Mouse (Mus musculus) MEL (cell line): ENCODE results near the gene Necab3. TPM values are rescaled to one million over a fixed set of nuclear protein-coding genes. Genes with fewer than 3 reads are reported as not detected.

Experiments used
- DNase-seq: peaks from one replicate; pipeline ENCODE4 v3.0.0; 2011; ENCODE audit warnings: low read depth, low spot score
- H3K27ac ChIP-seq: 2 replicates; pipeline ENCODE4 v1.5.1; 2012; ENCODE audit warnings: low read depth, mild to moderate bottlenecking, control low read depth, low read length, moderate library complexity; ENCODE audit not compliant: control insufficient read depth
- H3K27me3 ChIP-seq, 2 experiments: fragments of 150-350 bp in 1 of 2; sonication (generic) in 1 of 2; 2 replicates each; pipeline ENCODE4 v1.6.1; 2012; ENCODE audit warnings: low read length in 2 of 2, mild to moderate bottlenecking in 2 of 2, improper control_type of control experiment in 1 of 2, moderate library complexity in 1 of 2; ENCODE audit not compliant: insufficient read depth in 2 of 2, control insufficient read depth in 1 of 2
- H3K36me3 ChIP-seq, 2 experiments: 2 replicates each; pipeline ENCODE4 v1.6.1; 2012 to 2014; ENCODE audit warnings: low read length in 2 of 2, improper control_type of control experiment in 1 of 2, inconsistent platforms in 1 of 2, mild to moderate bottlenecking in 1 of 2; ENCODE audit not compliant: insufficient read depth in 2 of 2, control insufficient read depth in 1 of 2
- H3K4me1 ChIP-seq, 2 experiments: fragments of 150-350 bp in 1 of 2; sonication (generic) in 1 of 2; 2 replicates each; pipeline ENCODE4 v1.6.1; 2012; ENCODE audit warnings: low read length in 2 of 2, improper control_type of control experiment in 1 of 2, mild to moderate bottlenecking in 1 of 2; ENCODE audit not compliant: insufficient read depth in 2 of 2, control insufficient read depth in 1 of 2
- H3K4me3 ChIP-seq, 2 experiments: fragments of 150-350 bp in 1 of 2; sonication (generic) in 1 of 2; 2 replicates each; pipeline ENCODE4 v1.5.1; 2012; ENCODE audit warnings: low read depth in 2 of 2, low read length in 2 of 2, mild to moderate bottlenecking in 2 of 2, moderate library complexity in 2 of 2, control low read depth in 1 of 2, improper control_type of control experiment in 1 of 2; ENCODE audit not compliant: control insufficient read depth in 1 of 2, insufficient read depth in 1 of 2
- H3K79me2 ChIP-seq: 2 replicates; pipeline ENCODE4 v1.6.1; 2012; ENCODE audit warnings: mild to moderate bottlenecking, low read length, moderate library complexity; ENCODE audit not compliant: control insufficient read depth, poor library complexity, insufficient read depth
- H3K9ac ChIP-seq: 2 replicates; pipeline ENCODE4 v1.6.1; 2012; ENCODE audit warnings: low read depth, mild to moderate bottlenecking, control low read depth, low read length, moderate library complexity; ENCODE audit not compliant: control insufficient read depth, poor library complexity, severe bottlenecking
- H3K9me3 ChIP-seq: fragments of 150-350 bp; sonication (generic); replicated peaks from 2 replicates; pipeline ENCODE4 v1.6.1; 2012; ENCODE audit warnings: mild to moderate bottlenecking, low read length, improper control_type of control experiment, moderate library complexity; ENCODE audit not compliant: insufficient read depth
- BHLHE40 ChIP-seq: IDR thresholded peaks from 2 replicates; pipeline ENCODE4 v1.6.1; 2012; ENCODE audit warnings: low read depth, mild to moderate bottlenecking, inconsistent platforms, low read length, improper control_type of control experiment, borderline replicate concordance
- CHD1 ChIP-seq: IDR thresholded peaks from 2 replicates; pipeline ENCODE4 v1.6.1; 2012; ENCODE audit warnings: low read depth, mild to moderate bottlenecking, inconsistent platforms, low read length, improper control_type of control experiment
- E2F4 ChIP-seq: IDR thresholded peaks from 2 replicates; pipeline ENCODE4 v1.6.1; 2011; ENCODE audit warnings: low read depth, low read length, improper control_type of control experiment, borderline replicate concordance
- ELF1 ChIP-seq: IDR thresholded peaks from 2 replicates; pipeline ENCODE4 v1.6.1; 2014; ENCODE audit warnings: low read depth, mild to moderate bottlenecking, inconsistent platforms, low read length, improper control_type of control experiment, moderate library complexity
- EP300 ChIP-seq, 2 experiments: IDR thresholded peaks; 2 replicates each; pipeline ENCODE4 v1.6.1; 2011; ENCODE audit warnings: improper control_type of control experiment in 2 of 2, low read length in 2 of 2, low read depth in 1 of 2, mild to moderate bottlenecking in 1 of 2
- ETS1 ChIP-seq: IDR thresholded peaks from 2 replicates; pipeline ENCODE4 v1.6.1; 2012; ENCODE audit warnings: low read depth, mild to moderate bottlenecking, inconsistent platforms, low read length, improper control_type of control experiment, moderate library complexity
- GATA1 ChIP-seq: IDR thresholded peaks from 2 replicates; pipeline ENCODE4 v1.6.1; 2011; ENCODE audit warnings: low read depth, low read length, improper control_type of control experiment
- HCFC1 ChIP-seq: IDR thresholded peaks from 2 replicates; pipeline ENCODE4 v1.6.1; 2012; ENCODE audit warnings: low read depth, mild to moderate bottlenecking, inconsistent platforms, low read length, improper control_type of control experiment, moderate library complexity
- MAX ChIP-seq: IDR thresholded peaks from 2 replicates; pipeline ENCODE4 v1.6.1; 2011; ENCODE audit warnings: low read length, improper control_type of control experiment
- MXI1 ChIP-seq: IDR thresholded peaks from 2 replicates; pipeline ENCODE4 v1.6.1; 2011; ENCODE audit warnings: mild to moderate bottlenecking, low read depth, low read length, improper control_type of control experiment
- MYB ChIP-seq: IDR thresholded peaks from 2 replicates; pipeline ENCODE4 v1.6.1; 2011; ENCODE audit warnings: mild to moderate bottlenecking, low read depth, low read length, improper control_type of control experiment
- NELFE ChIP-seq: IDR thresholded peaks from 2 replicates; pipeline ENCODE4 v1.6.1; 2011; ENCODE audit warnings: low read depth, low read length, improper control_type of control experiment
- NRF1 ChIP-seq: IDR thresholded peaks from 2 replicates; pipeline ENCODE4 v1.6.1; 2014; ENCODE audit warnings: low read depth, mild to moderate bottlenecking, inconsistent platforms, low read length, improper control_type of control experiment, moderate library complexity; ENCODE audit not compliant: poor library complexity, insufficient read depth, severe bottlenecking
- POLR2AphosphoS2 ChIP-seq: IDR thresholded peaks from 2 replicates; pipeline ENCODE4 v1.6.1; 2011; ENCODE audit warnings: low read length, improper control_type of control experiment
- RAD21 ChIP-seq: IDR thresholded peaks from 2 replicates; pipeline ENCODE4 v1.6.1; 2011; ENCODE audit warnings: mild to moderate bottlenecking, low read depth, low read length, improper control_type of control experiment
- TAL1 ChIP-seq: IDR thresholded peaks from 2 replicates; pipeline ENCODE4 v1.6.1; 2012; ENCODE audit warnings: mild to moderate bottlenecking, inconsistent platforms, low read length, moderate library complexity, mixed read lengths
- TCF12 ChIP-seq: IDR thresholded peaks from 2 replicates; pipeline ENCODE4 v1.6.1; 2014; ENCODE audit warnings: low read depth, mild to moderate bottlenecking, inconsistent platforms, low read length, improper control_type of control experiment, moderate library complexity
- ZKSCAN1 ChIP-seq: IDR thresholded peaks from 2 replicates; pipeline ENCODE4 v1.6.1; 2012; ENCODE audit warnings: low read depth, mild to moderate bottlenecking, inconsistent platforms, low read length, improper control_type of control experiment, moderate library complexity
- ZMIZ1 ChIP-seq: IDR thresholded peaks from 2 replicates; pipeline ENCODE4 v1.6.1; 2012; ENCODE audit warnings: low read depth, mild to moderate bottlenecking, inconsistent platforms, low read length, improper control_type of control experiment, moderate library complexity
- polyA plus RNA-seq, 2 experiments: library from polyadenylated mRNA; stranded (reverse) in 1 of 2; unstranded in 1 of 2; fragments of >175 nt in 1 of 2; fragments of >200 nt in 1 of 2; gene quantifications; 2 replicates each; pipeline versions ENCODE4 v1.2.1 to v1.2.4; 2012; ENCODE audit warnings: low replicate concordance in 2 of 2, low read depth in 1 of 2; ENCODE audit not compliant: insufficient read length in 2 of 2, insufficient read depth in 1 of 2, missing spikeins in 1 of 2
- total RNA-seq: library from RNA; depleted of rRNA; stranded (reverse); fragments of 300-350 nt; gene quantifications from 2 replicates; pipeline ENCODE4 v1.2.3, GENCODE M21; 2012

The Necab3 gene
- total and polyA plus RNA-seq, 3 experiments: 4.0 to 12.1 TPM; not detected in 1

DNA sequence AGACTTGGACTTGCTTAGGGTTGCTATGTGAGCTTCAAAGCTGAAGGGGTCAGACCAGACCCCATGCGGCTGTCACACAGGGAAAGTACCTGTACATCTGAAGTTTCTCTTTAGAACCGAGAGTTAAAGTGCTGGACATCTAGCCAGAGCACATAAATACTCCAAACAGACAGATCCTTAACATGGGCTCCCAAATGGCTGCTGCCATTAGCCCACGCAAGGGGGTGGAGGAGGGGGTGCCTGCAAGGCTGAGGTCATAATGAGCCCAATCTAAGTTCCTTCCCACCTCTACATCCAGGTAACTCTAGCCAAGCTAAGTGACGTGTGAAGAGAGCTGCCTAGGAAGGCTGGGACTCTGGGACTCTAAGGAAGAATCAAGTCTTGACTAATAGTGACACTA is 7.2 kb downstream of the Necab3 start, which contains the start of gene Actl10:
Actl10 (plus strand) TSS at position 301 of the 400 bp plus-strand sequence.
- Histone ChIP-seq H3K4me1 (no peaks in the 10 kb centered on the region), H3K27me3 (no peaks in the 10 kb centered on the region), H3K9ac (no peak within 1 kb of the TSS), H3K36me3 (no peaks in the 10 kb centered on the region; a peak in 1 of 4 replicates), H3K9me3 (no peaks in the 10 kb centered on the region)
- no peak for DNase-seq
- no peak for TF ChIP-seq EP300 (IDR thresholded peaks at IDR 0.05; ENCODE audit: low read depth in 1 of 2, low read length in 2 of 2)
- no peak for TF ChIP-seq ZMIZ1
- TF ChIP-seq POLR2AphosphoS2: no peak
- no peak for TF ChIP-seq NRF1
- TF ChIP-seq NELFE: no peak
- TF ChIP-seq, all 39 proteins: peak for 0
- no peaks in the 10 kb centered on the region for H3K79me2 ChIP-seq
- H3K4me3 ChIP-seq: no peak within 1 kb of the TSS
- no peak within 1 kb of the TSS for H3K27ac ChIP-seq

DNA sequence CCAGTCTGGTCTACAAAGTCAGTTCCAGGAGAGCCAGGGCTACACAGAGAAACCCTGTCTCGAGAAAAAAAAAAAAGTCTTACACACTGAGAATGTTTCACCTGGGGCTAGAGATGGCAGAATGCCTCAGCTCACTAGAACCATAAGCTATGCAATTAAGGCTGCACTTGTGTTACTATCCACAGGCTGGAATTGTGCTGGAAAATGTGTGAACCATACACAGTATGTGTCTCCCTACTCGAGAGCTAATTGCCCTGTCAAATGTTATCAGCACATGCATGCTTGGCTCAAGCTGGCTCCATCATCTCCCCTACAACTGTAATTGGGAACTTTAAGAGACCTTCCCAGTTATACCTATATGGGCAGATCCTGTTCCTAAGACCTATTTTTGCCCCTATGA is 7.8 kb downstream of the Necab3 start:
- Histone ChIP-seq H3K4me1 (no peaks in the 10 kb centered on the region), H3K36me3 (no peaks in the 10 kb centered on the region; a peak in 1 of 4 replicates), H3K4me3 (no peak overlapping the region), H3K27me3 (no peaks in the 10 kb centered on the region), H3K79me2 (no peaks in the 10 kb centered on the region), H3K9ac (no peak overlapping the region), H3K27ac (no peak overlapping the region), H3K9me3 (no peaks in the 10 kb centered on the region)
- no peak for TF ChIP-seq TAL1
- TF ChIP-seq ZKSCAN1: no peak
- TF ChIP-seq RAD21: no peak
- no peak for TF ChIP-seq MAX
- no peak for TF ChIP-seq EP300 (IDR thresholded peaks at IDR 0.05; ENCODE audit: low read depth in 1 of 2, low read length in 2 of 2)
- TF ChIP-seq HCFC1: no peak
- no peak for TF ChIP-seq ELF1
- no peak for TF ChIP-seq GATA1
- no peak for TF ChIP-seq E2F4
- no peak for TF ChIP-seq MYB
- no peak for TF ChIP-seq ETS1
- no peak for TF ChIP-seq BHLHE40
- no peak for TF ChIP-seq TCF12
- no peak for TF ChIP-seq MXI1
- no peak for TF ChIP-seq CHD1
- no peak for DNase-seq
